Mouse (Mus musculus): Measurements from ENCODE around the gene Rps21.

DNA sequence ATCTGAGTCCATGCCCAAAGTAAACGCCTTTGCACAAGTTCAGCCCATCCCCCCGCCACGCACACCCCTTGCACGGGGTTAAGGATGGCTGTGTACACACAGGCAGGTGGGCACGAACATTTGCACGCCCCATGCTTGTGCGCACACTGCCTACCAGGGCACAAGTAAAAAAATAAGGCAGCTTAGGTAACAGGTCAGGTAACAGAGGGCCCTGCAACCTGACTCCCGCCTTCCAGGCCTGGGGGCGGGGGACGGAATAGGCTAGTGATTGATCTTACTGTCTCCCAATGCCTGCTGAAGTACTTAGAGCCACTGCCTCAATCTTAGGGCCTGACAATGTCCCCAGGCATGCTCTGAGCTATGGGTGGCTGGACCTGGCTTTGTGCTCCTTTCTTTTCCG is 31.8 kb downstream of the Rps21 start:
- TF ChIP-seq POLR2A (IDR thresholded peaks at IDR 0.05; ENCODE audit: insufficient read depth, low read length) (no peak), CTCF (IDR thresholded peaks at IDR 0.05; ENCODE audit: low read depth, low read length) (no peak), EP300 (IDR thresholded peaks at IDR 0.05; ENCODE audit: insufficient read depth, low read depth, low read length) (peak; percentile 56; the same call in 1 of the 2 replicates)
